Mouse (Mus musculus) kidney, adult 18-20 months (tissue): ENCODE results near the gene Bst2.
A peak's percentile ranks its signal among the peaks of the same experiment; 100 is the strongest.

Experiments used
- DNase-seq: peaks from one replicate; pipeline ENCODE4 v3.0.0; 2021

Gene Bst2

DNA sequence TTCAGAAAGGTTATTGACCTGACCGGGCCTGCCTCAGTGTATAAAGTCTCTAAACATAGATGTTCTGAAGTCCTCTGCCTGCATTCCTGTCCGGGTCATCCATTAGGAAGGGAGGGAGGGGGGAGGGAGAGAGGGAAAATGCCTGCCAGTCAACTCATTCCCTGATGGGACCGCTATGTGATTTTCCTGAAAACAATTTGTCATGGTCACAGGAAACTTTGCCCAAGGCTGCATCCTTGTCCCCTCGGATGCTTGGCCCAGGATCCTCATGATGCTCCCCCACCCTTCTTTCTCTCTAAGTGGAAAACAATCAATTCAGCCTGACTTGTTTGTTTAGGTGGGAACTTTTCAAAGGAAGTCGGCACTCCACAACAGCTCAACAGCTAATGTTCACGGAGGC, 20.5 kb downstream of the Bst2 start:
- DNase-seq = no peak

DNA sequence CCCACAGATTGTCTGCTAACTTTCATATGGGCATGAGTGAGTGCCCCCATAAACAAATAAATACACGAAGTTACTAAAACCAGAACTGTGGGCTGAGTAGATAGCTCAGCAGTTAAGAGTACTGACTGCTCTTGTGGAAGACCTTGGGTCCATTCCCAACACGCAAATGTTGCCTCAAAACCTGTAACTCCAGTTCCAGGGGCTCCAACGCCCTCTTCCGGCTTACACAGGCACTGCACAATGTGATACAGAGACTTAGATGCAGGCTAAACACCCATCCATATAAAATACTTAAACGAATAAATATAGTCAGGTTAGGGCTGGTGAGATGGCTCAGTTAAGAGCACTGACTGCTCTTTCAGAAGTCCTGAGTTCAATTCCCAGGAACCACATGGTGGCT, 22.2 kb downstream of the Bst2 start:
- no peak for DNase-seq

DNA sequence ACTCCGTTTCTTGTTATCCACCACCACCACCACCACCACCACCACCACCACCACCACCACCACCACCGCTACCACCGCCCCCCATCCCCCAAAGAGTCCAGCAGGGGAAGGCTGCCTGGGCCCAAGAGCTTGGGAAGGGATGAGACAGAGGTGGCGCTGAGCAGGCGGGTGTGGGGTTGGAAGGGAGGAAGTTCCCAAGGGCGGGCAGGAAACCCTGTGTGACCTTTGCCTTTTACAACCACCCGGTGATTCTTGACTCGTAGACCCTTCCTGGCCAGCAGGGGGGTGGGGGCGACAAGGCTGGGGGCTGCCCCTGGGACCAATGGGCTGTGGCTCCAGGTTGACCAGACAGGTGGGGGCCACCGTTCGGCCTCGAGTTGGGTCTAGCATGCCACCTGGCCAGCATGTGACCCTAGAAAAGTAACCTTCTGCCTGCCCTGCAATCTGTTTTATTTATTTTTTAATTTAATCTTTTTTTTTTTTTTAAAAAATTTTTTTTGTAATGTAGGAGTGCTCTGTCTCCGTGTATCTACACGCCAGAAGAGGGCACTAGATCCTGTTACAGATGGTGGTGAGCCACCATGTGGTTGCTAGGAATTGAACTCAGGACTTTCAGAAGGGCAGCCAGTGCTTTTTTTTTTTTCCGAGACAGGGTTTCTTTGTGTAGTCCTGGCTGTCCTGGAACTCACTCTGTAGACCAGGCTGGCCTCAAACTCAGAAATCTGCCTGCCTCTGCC, 24.1 kb downstream of the Bst2 start:
- DNase-seq = peak; percentile 47

DNA sequence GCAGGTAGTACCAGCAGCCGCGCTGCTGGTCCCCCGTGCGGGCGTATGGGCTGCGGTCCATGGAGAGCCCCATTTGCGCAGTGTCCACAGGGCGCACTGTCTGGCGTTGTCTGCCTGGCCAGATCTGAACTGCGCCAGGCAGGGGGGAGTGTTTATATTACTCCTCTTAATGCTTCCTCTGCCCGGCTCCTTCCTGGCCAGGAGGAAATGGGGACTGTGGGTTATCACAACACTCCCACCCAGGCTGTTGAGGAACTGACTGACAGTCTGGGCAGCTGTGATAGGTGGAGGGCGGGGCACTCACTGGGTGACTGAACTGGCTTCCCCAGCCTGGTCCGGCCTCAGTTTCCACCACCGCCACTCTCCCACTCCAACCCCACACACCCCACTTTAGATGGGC, 25.6 kb downstream of the Bst2 start, which contains the start of gene Plvap:
Gene Plvap (minus strand): TSS at position 109 of the 400 bp plus-strand sequence.
- DNase-seq = peak; percentile 51

DNA sequence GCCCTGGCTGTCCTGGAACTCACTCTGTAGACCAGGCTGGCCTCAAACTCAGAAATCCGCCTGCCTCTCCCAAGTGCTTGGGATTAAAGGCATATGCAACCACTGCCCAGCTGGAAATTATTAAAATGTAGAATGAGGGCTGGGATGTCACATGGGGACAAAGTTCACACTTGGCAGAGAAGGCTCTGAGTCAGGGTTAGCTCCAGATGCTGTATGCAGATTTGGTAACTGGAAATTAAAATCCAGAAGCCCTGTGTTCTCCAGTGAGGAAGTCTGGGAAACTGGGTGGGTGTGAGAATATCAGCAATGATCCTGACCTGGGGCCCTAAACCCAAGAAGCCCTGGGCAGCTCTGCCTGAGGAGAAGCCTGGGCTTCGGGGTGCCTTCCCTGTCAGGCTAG, 27.9 kb downstream of the Bst2 start:
- no peak for DNase-seq

DNA sequence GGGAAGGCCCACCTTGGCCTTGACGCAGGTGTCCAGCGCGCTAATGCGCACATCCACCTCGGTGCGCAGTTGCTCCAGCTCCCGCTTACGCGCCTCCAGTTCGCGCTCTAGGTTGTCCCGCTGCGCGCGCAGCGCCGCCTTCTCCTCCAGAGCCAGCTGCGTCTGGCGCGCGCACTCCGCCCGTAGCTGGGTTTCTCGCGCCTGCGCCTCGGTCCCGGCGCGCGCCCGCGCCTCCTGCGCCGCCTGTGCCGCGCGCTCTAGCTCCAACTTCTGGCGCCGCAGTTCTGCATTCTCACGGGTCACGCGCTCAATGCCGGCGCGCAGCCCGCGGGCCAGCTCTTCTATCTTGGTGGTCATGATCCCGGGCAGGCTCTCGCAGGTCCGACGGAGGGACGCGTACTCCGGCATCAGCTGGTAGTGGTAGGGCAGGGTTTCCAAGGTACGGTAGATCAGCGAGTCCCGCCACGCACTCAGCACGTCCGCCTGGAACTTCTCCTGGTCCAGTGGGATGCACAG, 29.6 kb downstream of the Bst2 start:
- DNase-seq = peak; percentile 74

DNA sequence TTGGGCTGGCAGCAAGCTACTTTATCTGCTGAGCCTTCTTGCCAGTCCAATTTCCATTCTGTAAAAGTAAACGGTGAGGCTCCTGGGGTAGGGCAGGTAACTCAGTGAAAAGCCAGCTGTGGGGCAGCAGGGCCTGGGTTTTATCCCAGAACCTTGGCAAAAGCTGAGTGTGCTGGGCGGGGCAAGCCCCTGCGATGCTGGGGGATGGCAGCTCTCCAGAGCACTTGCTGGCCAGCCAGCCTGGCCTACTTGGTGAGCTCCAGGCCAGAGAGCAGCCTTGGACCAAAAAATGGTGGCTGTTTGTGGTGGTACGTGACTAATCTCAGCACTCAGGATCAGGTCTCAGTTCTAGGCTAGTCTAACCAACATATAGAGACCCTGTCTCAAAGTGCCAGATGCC, 31.3 kb downstream of the Bst2 start:
- no peak for DNase-seq

DNA sequence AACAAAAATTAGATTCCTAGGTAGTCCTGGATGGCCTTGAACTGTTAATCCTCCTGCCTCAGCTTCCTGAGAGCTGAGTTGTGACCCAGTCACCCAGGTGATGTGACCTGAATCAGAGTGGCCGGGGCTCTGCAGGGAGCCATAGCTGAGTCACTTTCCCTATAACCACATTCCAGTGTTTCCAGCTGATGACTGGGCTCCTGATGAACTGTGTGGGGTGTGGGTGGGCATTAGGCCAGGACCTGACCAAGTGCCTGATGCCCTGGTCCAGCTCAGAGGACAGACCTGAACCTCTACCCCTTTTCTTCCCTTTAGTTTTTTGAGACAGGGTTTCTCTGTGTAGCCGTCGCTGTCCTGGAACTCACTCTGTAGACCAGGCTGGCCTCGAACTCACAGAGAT, 31.9 kb downstream of the Bst2 start:
- no peak for DNase-seq

DNA sequence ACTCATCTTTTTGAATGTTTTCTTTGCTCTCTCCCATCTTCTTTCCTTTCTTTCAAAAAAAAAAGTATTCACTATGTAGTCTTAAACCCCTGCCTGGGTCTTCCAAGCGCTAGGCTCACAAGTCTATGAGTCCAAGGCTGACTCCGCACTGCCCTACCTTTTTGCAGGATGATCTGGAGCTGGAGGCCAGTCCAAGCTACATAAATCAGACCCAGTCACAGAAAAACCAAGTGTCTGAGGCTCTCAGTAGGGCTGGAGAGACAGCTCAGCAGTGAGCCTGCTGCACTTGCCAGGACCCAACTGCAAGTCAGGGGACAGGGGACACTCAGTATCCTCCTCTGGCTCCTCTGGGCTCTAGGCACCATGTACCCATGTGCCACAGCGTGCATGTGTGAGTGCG, 32.9 kb downstream of the Bst2 start:
- DNase-seq = no peak

DNA sequence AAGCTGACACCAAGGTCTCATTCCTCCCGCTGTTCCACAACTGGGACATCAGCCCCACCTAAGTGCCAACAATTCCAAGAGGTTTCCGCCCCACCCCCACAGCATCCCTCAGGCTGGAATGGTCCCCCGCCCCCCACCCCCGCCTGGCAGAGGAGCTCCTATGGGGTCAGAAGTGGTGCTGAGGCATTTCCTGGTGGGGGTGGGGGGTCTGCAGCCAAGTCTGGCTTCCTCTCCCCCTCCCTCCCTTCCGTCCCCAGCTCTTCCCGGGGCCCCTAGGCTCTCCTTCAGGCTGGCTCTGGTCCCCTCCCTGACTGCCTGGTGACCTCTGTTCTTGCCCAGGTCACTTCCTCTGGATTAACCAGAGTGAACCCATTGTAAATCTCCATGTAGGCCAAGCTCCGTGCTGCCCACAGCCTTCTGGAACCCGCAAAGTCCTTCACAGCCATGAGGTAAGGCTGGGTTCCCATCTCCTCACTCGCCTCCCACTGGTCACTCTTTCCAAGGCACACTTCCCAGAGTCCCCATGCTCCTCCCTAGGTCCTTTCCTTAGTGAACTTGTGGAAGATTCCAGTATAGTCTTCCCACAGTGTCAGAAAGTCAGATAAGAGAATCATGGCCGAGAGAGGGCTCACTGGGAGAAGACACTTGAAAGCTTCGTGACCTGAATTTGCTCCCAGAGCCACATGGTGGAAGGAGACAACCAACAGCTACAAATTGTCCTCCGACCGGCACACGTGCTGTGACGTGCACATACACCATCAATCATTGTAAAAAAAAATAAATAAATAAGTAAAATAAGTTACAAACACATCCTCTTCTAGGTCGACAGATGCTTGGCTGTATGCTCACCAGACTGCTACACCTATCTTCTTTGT, 38.2 kb downstream of the Bst2 start:
- DNase-seq = peak; percentile 49

DNA sequence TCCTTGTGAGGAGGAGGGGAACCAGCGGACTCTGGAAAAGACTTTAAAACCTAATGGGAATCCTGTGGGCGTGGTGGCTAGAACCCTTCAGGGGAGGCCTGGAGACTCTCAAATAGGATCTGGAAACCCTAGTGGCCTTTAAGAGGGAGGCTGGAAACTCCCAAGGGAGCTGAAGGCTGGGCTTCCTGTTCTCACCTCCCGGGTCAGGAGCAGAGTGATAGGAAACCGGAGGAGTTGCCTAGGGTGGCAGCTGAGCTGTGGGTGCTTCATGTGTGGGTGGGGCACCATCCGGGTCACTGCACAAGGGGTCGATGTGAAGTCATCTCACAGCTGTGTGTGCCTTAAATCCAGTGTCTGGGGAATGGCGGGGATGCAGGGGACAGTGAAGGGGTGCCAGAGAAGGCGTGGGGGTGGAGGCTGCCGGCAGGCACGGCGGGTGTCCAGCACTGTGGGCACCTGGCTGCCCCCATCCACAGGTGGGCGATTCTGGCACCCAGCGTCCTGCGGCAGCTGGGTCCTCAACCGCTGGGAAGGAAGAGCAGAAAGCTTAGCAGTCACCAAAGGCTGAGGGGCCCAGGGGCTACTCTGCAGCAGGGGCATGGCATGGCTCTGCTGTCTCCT, 39.3 kb downstream of the Bst2 start:
- peak; percentile 57 for DNase-seq

DNA sequence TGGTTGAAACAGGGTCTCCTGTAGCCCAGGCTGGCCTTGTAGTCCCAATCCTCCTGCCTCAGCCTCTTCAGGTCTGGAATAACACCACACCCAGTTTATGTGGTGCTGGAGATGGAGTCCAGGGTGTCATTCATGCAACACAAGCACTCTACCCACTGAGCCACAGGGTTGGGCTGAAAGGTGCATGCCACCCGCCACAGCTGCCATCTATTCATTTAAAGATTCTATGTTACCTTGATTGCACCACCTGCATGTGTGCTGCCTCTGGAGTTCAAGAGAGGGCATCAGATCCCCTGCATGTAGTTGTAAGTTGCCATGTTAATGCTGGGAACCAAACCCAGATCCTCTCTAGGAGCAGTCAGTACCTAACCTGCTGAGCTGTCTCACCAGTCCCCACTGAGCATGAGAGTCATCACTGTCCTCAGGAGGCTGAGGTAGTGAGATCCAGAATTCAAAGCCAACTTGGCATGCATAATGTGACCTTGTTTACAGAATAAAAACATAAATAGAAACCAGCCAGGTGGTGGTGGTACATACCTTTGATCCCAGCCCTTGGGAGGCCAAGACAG, 40.1 kb downstream of the Bst2 start:
- DNase-seq = no peak

DNA sequence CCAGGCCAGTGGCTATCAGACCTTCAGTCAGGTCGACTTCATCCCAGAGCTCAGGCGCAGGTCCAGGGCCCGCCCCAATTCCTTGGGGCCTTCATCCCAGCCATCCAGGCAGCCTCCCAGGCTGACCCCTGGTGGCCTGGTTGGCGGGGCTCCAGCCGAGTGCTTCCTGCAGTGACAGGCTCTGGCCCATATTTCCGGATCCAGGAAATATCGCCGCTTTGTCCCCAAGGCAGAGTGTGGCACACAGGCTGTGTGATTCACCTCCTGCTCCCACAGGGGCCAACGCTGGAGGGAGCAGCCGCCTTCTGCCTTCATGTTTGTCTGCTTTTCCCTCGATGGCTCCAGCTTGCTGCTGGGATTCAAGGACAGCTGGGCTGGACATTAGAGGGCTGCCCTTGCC, 40.8 kb downstream of the Bst2 start:
- DNase-seq = peak; percentile 92

DNA sequence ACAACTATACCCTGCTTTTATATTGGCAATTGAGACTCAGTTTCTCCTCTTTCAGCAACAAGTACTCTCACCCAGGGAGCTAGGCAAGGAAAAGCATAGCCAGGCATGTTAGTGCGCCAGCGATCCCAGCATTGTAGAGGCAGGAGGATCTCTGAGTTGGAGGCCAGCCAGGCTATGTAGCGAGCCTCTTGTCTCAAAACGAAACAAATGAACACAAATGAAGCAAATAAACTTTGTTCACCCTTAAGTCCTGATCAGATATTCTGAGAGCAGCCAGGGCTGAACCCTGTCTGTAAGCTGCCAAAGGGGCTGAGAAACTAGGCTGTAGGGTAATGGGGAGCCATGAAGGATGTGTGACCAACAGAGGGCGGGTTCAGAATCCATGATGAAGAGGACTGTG, 41.4 kb downstream of the Bst2 start:
- DNase-seq = peak; percentile 26

DNA sequence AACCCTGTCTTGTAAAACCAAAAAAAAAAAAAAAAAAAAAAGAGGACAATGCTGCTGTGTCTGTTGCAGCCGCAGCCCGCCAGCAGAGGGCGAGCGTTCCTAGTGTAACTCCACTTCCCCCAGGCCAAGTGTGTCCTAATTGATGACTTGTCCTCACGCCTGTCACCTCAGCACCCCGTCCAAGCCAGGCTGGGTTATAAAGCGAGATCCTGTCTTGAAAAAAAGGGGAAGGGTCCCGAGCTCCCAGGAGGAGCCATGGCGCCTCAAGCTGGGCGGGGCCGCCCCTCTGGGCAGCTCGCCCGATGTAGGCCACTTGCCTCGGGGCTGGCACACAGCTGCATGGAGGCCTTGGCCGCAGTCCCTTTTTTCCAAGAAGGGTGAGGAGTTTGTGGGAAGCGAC, 42.2 kb downstream of the Bst2 start:
- peak; percentile 89 for DNase-seq

DNA sequence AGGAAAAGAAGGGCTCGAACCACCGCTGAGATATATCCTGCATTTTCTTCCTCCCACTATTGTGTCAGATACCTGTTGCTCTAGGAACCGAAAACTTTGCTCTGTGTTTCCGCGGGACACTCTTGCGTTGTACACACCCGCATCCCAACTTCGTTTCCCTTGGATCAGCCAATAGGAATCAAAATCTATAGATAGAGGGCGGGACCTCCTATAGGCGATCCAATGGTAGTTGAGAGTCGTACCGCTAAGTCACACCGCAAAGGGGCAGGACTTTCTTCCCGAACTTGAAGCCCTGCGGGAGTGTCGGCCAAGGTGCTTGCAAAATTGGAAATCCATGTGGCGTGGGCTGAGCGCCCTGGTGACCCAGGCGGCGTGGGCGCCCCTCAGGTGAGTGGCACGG, 48.8 kb downstream of the Bst2 start:
- peak; percentile 86 for DNase-seq

DNA sequence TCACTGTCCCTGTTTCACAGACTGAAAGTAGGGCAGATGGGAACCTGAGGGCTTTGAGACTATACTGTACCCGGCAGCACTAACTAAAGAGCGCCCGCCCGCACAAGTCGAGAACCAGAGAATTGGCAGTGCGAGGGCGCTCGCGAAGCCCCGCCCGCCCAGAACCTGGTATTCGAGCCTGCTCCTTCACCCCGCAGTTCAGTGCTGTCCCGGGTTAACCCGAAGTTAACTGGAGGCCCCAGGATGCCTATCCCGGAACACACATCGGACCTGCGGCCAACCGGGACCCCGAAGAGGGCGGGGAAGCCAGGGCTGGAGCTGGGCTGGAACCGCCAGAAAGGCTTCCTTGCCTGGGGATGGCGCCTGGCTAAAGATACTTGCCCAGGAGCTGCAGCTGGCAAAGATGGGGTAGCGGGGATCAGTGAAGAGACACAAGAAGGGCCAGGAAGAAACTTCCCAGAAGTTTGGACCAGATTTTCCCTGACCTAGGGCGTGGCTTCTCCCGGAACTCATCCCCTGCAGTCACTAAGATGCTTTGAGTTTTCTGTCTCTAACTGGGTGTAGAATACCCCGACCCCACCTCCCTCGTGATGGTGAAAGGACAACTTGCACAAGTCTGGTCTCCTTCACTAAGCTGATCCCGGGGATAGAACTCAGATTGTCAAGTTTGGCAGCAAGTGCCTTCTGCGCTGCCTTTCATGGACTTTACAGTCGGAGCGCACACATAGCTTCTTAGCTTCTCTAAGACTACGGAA, 49.4 kb downstream of the Bst2 start, which contains the start of gene Gtpbp3:
Gene Gtpbp3 (plus strand): TSS at position 413 of the 755 bp plus-strand sequence.
- DNase-seq = peak; percentile 90

DNA sequence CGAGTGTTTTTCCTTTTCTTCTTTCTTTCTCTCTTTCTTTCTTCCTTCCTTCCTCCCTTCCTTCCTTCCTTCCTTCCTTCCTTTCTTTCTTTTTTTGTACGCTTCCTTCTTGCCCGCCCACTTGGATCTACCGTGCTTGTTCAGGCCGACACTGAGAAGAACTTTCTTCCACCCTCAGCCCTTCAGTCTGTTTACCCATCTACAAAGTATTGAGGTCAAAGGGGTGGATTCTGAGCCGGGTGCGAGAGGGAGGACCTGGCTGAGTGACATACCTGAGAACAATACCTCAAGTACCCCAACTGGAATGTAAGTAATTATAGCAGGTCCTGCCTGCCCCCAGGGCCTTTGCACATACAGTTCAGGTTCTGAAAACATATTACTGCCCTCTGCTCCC, 51.1 kb downstream of the Bst2 start:
- DNase-seq = peak; percentile 28

DNA sequence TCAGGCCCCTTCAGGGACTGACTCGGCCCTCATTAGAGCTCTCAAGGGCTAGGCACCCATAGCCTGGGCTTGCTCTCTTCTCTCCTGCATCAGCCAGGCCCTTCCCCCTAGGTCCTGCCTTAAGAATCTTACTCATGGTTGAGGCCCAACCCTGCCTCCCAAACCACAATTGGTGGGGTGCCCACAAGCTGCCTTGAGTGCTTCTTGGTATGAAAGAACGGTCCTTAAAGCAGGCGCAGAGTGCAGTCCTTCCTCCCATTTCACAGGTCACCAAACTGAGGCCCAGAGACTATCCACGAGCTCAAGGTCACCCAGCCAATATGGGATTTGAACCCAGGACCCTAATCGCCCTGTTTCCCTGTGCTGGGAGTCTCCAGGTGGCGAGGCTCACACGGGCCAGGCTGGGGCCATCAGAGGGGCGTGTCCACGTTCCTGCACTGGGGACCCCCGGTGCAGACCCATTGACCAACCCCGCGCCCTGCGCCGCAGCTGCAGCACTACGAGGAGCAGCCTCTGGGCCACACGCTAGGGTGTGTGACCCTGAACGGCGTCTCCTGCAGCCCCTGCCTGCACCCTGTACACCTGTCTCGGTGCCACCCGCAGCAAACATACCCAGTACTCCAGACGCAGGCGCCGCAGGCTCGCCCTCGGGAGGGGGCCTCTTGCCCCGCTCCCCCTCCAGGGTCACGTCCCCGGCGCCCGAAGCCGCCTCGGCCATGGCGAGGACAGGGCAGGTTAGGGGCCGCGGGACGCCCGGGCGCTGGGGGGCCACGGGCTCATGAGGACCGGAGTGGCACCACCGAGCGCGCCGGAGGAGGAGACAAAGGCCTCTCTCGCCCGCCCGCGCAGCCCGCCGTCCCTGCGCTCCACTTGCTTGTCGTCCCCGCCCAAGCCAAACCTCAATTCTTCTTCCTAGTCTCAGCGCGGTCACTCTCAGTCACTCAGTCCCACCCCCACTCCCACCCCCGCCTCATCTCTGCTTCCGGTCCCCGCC, 51.8 kb downstream of the Bst2 start, which contains the start of gene Ano8:
Gene Ano8 (minus strand): TSS at position 822 of the 994 bp plus-strand sequence.
- DNase-seq = peak; percentile 84

DNA sequence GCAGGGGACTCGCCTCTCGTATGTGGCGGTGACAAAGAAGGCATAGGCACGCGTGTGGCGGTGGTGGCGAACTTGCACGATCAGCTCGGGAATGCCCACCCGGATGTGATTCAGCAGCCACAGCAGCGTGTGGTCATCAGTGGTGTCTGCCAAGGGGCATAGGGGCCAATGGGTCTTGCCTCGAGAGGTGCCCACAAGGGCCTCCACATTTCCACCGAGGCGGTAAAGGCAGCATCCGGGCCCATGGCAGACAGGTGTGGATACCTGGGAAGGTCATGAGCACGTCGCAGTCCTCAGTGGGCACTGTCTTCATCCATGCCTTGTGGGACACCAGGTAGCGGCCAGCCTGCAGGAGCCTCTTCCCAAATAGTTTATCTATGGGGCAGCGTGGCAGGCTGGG, 52.5 kb downstream of the Bst2 start:
- DNase-seq = no peak
